Mouse (Mus musculus) mouse trophoblast stem cell (cell line): ENCODE results near the gene Tmem208.
"Not testable (repeated sequence)": the region's sequence is repeated elsewhere in the genome, so short reads cannot be mapped to it uniquely, and the experiment has no call there.

Experiments used
- in situ Hi-C, 2 experiments: fragments of 300-500 bp; cut with MseI, MboI; formaldehyde crosslinking; loops; 2 replicates in 1 of 2; 3 replicates in 1 of 2; pipeline ENCODE4 v1.15.1; 2025

Tmem208 gene

GRCm38 (mm10) chr8:105326141-105326672, at the start of gene Tmem208, which contains the start of gene Lrrc29:
Tmem208 (plus strand) TSS chr8:105326354.
Lrrc29 (minus strand) TSS chr8:105326278.
- in situ Hi-C loops = no loop called here

- in situ Hi-C loops = no loop called here
Observed at GRCm38 (mm10) chr8:105278911-105279334, 47.2 kb upstream of the Tmem208 start.

GRCm38 (mm10) chr8:105280567-105280966, 45.6 kb upstream of the Tmem208 start:
- in situ Hi-C loops = no loop called here

GRCm38 (mm10) chr8:105281821-105282220, 44.3 kb upstream of the Tmem208 start:
- in situ Hi-C loops = no loop called here

GRCm38 (mm10) chr8:105282239-105282638, 43.9 kb upstream of the Tmem208 start:
- in situ Hi-C loops = no loop called here

- in situ Hi-C loops = no loop called here
Observed at GRCm38 (mm10) chr8:105283074-105283473, 43.1 kb upstream of the Tmem208 start.

GRCm38 (mm10) chr8:105285514-105285913, 40.6 kb upstream of the Tmem208 start:
- in situ Hi-C loops = no loop called here

GRCm38 (mm10) chr8:105286907-105287306, 39.2 kb upstream of the Tmem208 start:
- in situ Hi-C loops = no loop called here

GRCm38 (mm10) chr8:105288231-105288630, 37.9 kb upstream of the Tmem208 start:
- in situ Hi-C loops = no loop called here

GRCm38 (mm10) chr8:105288958-105289732, 37.0 kb upstream of the Tmem208 start:
- in situ Hi-C loops = no loop called here

GRCm38 (mm10) chr8:105289805-105290460, 36.2 kb upstream of the Tmem208 start, which contains the start of gene 4931428F04Rik:
4931428F04Rik (minus strand) TSS chr8:105289864.
- in situ Hi-C loops = no loop called here

GRCm38 (mm10) chr8:105290554-105291314, 35.4 kb upstream of the Tmem208 start:
- in situ Hi-C loops = no loop called here

- in situ Hi-C loops = not testable (repeated sequence)
Observed at GRCm38 (mm10) chr8:105291364-105291763, 34.8 kb upstream of the Tmem208 start.

- in situ Hi-C loops = not testable (repeated sequence)
Observed at GRCm38 (mm10) chr8:105291802-105292201, 34.4 kb upstream of the Tmem208 start.

GRCm38 (mm10) chr8:105292471-105292870, 33.7 kb upstream of the Tmem208 start:
- in situ Hi-C loops = no loop called here

GRCm38 (mm10) chr8:105293405-105293804, 32.7 kb upstream of the Tmem208 start:
- in situ Hi-C loops = no loop called here

GRCm38 (mm10) chr8:105294776-105295175, 31.4 kb upstream of the Tmem208 start:
- in situ Hi-C loops = no loop called here

- in situ Hi-C loops = no loop called here
Observed at GRCm38 (mm10) chr8:105295256-105295655, 30.9 kb upstream of the Tmem208 start.

- in situ Hi-C loops = no loop called here
Observed at GRCm38 (mm10) chr8:105295895-105296573, 30.1 kb upstream of the Tmem208 start, which contains the start of gene Exoc3l. Exoc3l (minus strand) TSS chr8:105296101.

- in situ Hi-C loops = no loop called here
Observed at GRCm38 (mm10) chr8:105297511-105298192, 28.5 kb upstream of the Tmem208 start, which contains the start of gene E2f4. E2f4 (plus strand) TSS chr8:105297663.
